Mouse (Mus musculus): ENCODE results near the gene Prkab1. TPM values are rescaled to one million over a fixed set of nuclear protein-coding genes. Genes with fewer than 3 reads are reported as not detected.

Prkab1 gene
- polyA plus RNA-seq (2012; rRNA removed; ENCODE audit: low replicate concordance): 67.0 and 81.8 TPM in 2 replicates

DNA sequence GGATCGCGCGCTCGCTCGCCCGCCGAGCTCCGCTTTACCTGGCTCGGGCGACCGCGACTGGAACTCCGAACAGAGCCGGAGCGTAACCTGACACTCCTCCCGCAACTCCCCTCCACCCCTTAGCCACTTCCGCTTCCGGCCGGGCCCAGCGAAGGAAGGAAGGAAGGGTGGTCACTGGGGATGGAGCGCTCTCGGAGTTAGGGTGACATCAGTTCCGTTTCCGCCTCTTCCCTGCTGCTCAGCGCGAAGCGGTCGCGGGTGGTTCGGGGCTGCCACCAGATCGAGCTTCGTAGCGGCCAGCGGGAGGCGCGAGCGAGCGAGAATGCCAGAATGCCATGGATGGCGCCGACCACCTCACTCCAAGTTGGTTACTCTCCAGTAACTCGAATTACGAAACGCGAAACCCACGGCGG lies at the start of gene Prkab1:
Prkab1 (minus strand) TSS at position 182 of the 413 bp plus-strand sequence.

Other genes with a start within 250 kb of the Prkab1 start
- 1.6 and 2.0 TPM in 2 replicates for gene Cit, start 179.2 kb downstream of the Prkab1 start, polyA plus RNA-seq (2012; rRNA removed; ENCODE audit: low replicate concordance)
- 0.11 and 38.8 TPM in 2 replicates for gene Tmem233, start 58.7 kb upstream of the Prkab1 start, polyA plus RNA-seq (2012; rRNA removed; ENCODE audit: low replicate concordance)

Data from mammary gland, adult 2 months (tissue).